8 mouse cellular contexts compared by ENCODE assay signal in the genomic region with DNA sequence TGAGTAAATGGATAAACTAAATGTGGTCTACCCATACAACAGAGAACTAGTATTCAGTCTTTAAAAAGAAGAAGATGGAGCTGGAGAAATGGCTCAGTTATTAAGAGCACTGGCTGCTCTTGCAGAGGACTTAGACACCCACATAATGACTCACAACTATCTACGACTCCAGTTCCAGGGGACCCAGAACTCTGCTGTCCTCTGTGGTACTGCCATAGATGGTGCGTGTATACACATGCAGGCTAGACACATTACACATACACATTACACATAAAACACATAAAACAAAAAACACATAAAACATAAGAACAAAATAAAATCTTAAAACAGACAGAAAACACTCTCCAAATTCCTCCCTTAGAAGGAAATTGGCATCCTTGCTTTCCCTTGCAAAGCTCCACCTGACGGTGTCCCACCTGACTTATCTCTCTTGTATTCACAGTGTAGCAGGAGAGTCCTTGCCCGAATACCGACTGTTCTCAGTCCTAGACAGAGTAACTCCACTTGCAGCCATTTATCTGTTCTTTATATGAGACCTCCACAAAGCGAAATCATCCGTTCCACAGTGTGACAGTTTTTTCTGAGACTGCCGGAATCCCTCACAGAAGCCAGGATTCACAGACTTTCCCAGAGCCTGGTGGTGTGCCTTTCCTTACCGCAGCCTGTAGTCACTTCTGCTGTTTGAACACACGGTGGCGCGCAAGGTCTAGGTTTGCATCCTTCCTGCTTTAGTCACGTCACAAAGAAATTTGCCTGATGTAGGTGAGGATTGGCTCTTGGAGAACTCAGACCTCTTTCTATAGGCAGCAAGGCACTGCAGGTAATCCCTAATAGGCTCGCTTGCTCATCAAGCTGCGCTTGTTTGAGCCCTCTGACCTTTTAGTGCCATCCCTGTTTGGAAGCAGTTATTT. TPM values are rescaled to one million over a fixed set of nuclear protein-coding genes. Genes with fewer than 3 reads are reported as not detected.
DNase-seq lines count a peak whose midpoint lies in the region; ATAC-seq and TF ChIP-seq lines count a peak whose summit lies in the region.

No protein-coding gene starts in this region.

- no peak overlapping the region for H3K27ac ChIP-seq in bone marrow, adult 2 months (ENCODE audit: control insufficient read depth, insufficient read depth, low read depth, low read length, poor library complexity)
- no peak overlapping the region for H3K27ac ChIP-seq in embryonic facial prominence, embryonic 15.5 days (replicated peaks)
- no peak overlapping the region for H3K27ac ChIP-seq in heart, embryonic 10.5 days
- H3K27ac ChIP-seq in kidney, embryonic 15.5 days = no peak overlapping the region
- H3K27ac ChIP-seq in limb, embryonic 15.5 days = no peak overlapping the region

- H3K4me1 ChIP-seq in bone marrow, adult 2 months (ENCODE audit: control insufficient read depth, insufficient read depth, low read length) = no peaks in the 10 kb centered on the region; the same call in 1 of the 2 replicates
- H3K4me1 ChIP-seq in embryonic facial prominence, embryonic 15.5 days = no peaks in the 10 kb centered on the region
- no peaks in the 10 kb centered on the region for H3K4me1 ChIP-seq in heart, embryonic 10.5 days
- no peaks in the 10 kb centered on the region for H3K4me1 ChIP-seq in kidney, embryonic 15.5 days
- H3K4me1 ChIP-seq in limb, embryonic 15.5 days = no peaks in the 10 kb centered on the region

- ATAC-seq in embryonic facial prominence, embryonic 15.5 days (ENCODE audit: insufficient number of reproducible peaks, low FRiP score, low TSS enrichment, low read depth) = peak; percentile 69
- peak; percentile 86 for ATAC-seq in kidney, embryonic 15.5 days (replicated peaks; ENCODE audit: low FRiP score)
- peak; percentile 72; the same call in 1 of the 2 replicates for ATAC-seq in limb, embryonic 15.5 days (ENCODE audit: insufficient number of reproducible peaks, low FRiP score, low TSS enrichment, low read depth)
- peak; percentile 96 for ATAC-seq in monocyte, adult 5-6 weeks (replicated peaks; ENCODE audit: insufficient number of reproducible peaks, low FRiP score, low TSS enrichment, poor library complexity, severe bottlenecking)

- DNase-seq in B cell, adult 2 months = peak; percentile 84 to 85
- peak; percentile 92 for DNase-seq in heart, embryonic 10.5 days (ENCODE audit: low spot score)
- peak; percentile 61 to 88 for DNase-seq in spleen, postnatal 4 days (ENCODE audit: low spot score in 2 of 2)

- TF ChIP-seq CTCF in bone marrow, adult 2 months (IDR thresholded peaks at IDR 0.05; ENCODE audit: control insufficient read depth, insufficient read depth, low read length) = peak; percentile 98

- no peaks in the 10 kb centered on the region for H3K27me3 ChIP-seq in embryonic facial prominence, embryonic 15.5 days
- H3K27me3 ChIP-seq in heart, embryonic 10.5 days (ENCODE audit: insufficient read depth, poor library complexity, severe bottlenecking) = 0 out of 2 replicates have a peak, but pooled peaks cover 5% of the 10 kb centered on the region
- H3K27me3 ChIP-seq in kidney, embryonic 15.5 days = 0 out of 2 replicates have a peak, but pooled peaks cover 3% of the 10 kb centered on the region
- H3K27me3 ChIP-seq in limb, embryonic 15.5 days = peaks cover 4% of the 10 kb centered on the region; the same call in 1 of the 2 replicates

- H3K36me3 ChIP-seq in embryonic facial prominence, embryonic 15.5 days = no peaks in the 10 kb centered on the region
- no peaks in the 10 kb centered on the region for H3K36me3 ChIP-seq in heart, embryonic 10.5 days
- H3K36me3 ChIP-seq in kidney, embryonic 15.5 days = no peaks in the 10 kb centered on the region
- H3K36me3 ChIP-seq in limb, embryonic 15.5 days = no peaks in the 10 kb centered on the region

- WGBS in bone marrow, adult 2 months = 21% methylated on average over 15 of the region's 15 CpGs
- WGBS in embryonic facial prominence, embryonic 15.5 days = 21% methylated on average over 15 of the region's 15 CpGs
- 22% methylated on average over 15 of the region's 15 CpGs for WGBS in heart, embryonic 10.5 days
- WGBS in kidney, embryonic 15.5 days = 23% methylated on average over 15 of the region's 15 CpGs
- 22% methylated on average over 15 of the region's 15 CpGs for WGBS in limb, embryonic 15.5 days

- H3K4me2 ChIP-seq in embryonic facial prominence, embryonic 15.5 days (replicated peaks) = no peak overlapping the region
- H3K4me2 ChIP-seq in kidney, embryonic 15.5 days = 0 out of 2 replicates have a peak overlapping the region, but pooled peaks have one; percentile 14
- no peak overlapping the region for H3K4me2 ChIP-seq in limb, embryonic 15.5 days

- no peak for TF ChIP-seq POLR2A in bone marrow, adult 2 months (IDR thresholded peaks at IDR 0.05; ENCODE audit: borderline replicate concordance, control insufficient read depth, low read depth, low read length)

- no peak overlapping the region for H3K9ac ChIP-seq in embryonic facial prominence, embryonic 15.5 days
- H3K9ac ChIP-seq in kidney, embryonic 15.5 days = no peak overlapping the region
- H3K9ac ChIP-seq in limb, embryonic 15.5 days = no peak overlapping the region

- H3K4me3 ChIP-seq in bone marrow, adult 2 months (replicated peaks; ENCODE audit: control insufficient read depth, low read depth, low read length) = no peak overlapping the region
- H3K4me3 ChIP-seq in embryonic facial prominence, embryonic 15.5 days (replicated peaks) = no peak overlapping the region
- no peak overlapping the region for H3K4me3 ChIP-seq in heart, embryonic 10.5 days
- no peak overlapping the region for H3K4me3 ChIP-seq in kidney, embryonic 15.5 days (replicated peaks)
- no peak overlapping the region for H3K4me3 ChIP-seq in limb, embryonic 15.5 days

- H3K9me3 ChIP-seq in embryonic facial prominence, embryonic 15.5 days (replicated peaks) = no peaks in the 10 kb centered on the region
- H3K9me3 ChIP-seq in heart, embryonic 10.5 days = no peaks in the 10 kb centered on the region
- no peaks in the 10 kb centered on the region for H3K9me3 ChIP-seq in kidney, embryonic 15.5 days (replicated peaks)
- H3K9me3 ChIP-seq in limb, embryonic 15.5 days = no peaks in the 10 kb centered on the region

RNA-seq across cellular contexts. Expression of a gene that starts 9.2 kb away (rescaled TPM):
- polyA plus RNA-seq in bone marrow, adult 2 months (2011; ENCODE audit: insufficient read depth, insufficient read length, low replicate concordance, missing spikeins) = 0.74 TPM in 1 of 2 replicates, not detected in the other
- 9.1 and 10.7 TPM in 2 replicates for polyA plus RNA-seq in embryonic facial prominence, embryonic 15.5 days (2015; fragmentation: Nextera tagmentation; extraction: Ambion mirVana)
- polyA plus RNA-seq in heart, embryonic 10.5 days (2016; fragmentation: Nextera tagmentation; extraction: Ambion mirVana) = 1.0 and 2.8 TPM in 2 replicates
- polyA plus RNA-seq in kidney, embryonic 15.5 days (2015; fragmentation: Nextera tagmentation; extraction: Ambion mirVana) = 6.5 and 7.5 TPM in 2 replicates
- 3.8 and 4.7 TPM in 2 replicates for polyA plus RNA-seq in limb, embryonic 15.5 days (2015; fragmentation: Nextera tagmentation; extraction: Ambion mirVana)
- not detected in 3 replicates for total RNA-seq in monocyte, adult 5-6 weeks (2017)

RNA-seq across cellular contexts. Expression of a gene that starts 24.3 kb away (rescaled TPM):
- polyA plus RNA-seq in bone marrow, adult 2 months (2011; ENCODE audit: insufficient read depth, insufficient read length, low replicate concordance, missing spikeins) = 1.2 and 2.2 TPM in 2 replicates
- polyA plus RNA-seq in embryonic facial prominence, embryonic 15.5 days (2015; fragmentation: Nextera tagmentation; extraction: Ambion mirVana) = 4.4 and 7.8 TPM in 2 replicates
- polyA plus RNA-seq in heart, embryonic 10.5 days (2016; fragmentation: Nextera tagmentation; extraction: Ambion mirVana) = 0.63 and 0.65 TPM in 2 replicates
- polyA plus RNA-seq in kidney, embryonic 15.5 days (2015; fragmentation: Nextera tagmentation; extraction: Ambion mirVana) = 3.2 and 3.5 TPM in 2 replicates
- polyA plus RNA-seq in limb, embryonic 15.5 days (2015; fragmentation: Nextera tagmentation; extraction: Ambion mirVana) = 1.8 and 3.0 TPM in 2 replicates
- 0.85 to 2.0 TPM (median 1.8 TPM) in 3 replicates for total RNA-seq in monocyte, adult 5-6 weeks (2017)

RNA-seq across cellular contexts. Expression of a gene that starts 32.5 kb away (rescaled TPM):
- polyA plus RNA-seq in bone marrow, adult 2 months (2011; ENCODE audit: insufficient read depth, insufficient read length, low replicate concordance, missing spikeins) = 4.9 and 25.9 TPM in 2 replicates
- 5.1 and 5.9 TPM in 2 replicates for polyA plus RNA-seq in embryonic facial prominence, embryonic 15.5 days (2015; fragmentation: Nextera tagmentation; extraction: Ambion mirVana)
- 960 and 1,463 TPM in 2 replicates for polyA plus RNA-seq in heart, embryonic 10.5 days (2016; fragmentation: Nextera tagmentation; extraction: Ambion mirVana)
- polyA plus RNA-seq in kidney, embryonic 15.5 days (2015; fragmentation: Nextera tagmentation; extraction: Ambion mirVana) = 6.6 and 6.9 TPM in 2 replicates
- 4.7 and 5.2 TPM in 2 replicates for polyA plus RNA-seq in limb, embryonic 15.5 days (2015; fragmentation: Nextera tagmentation; extraction: Ambion mirVana)
- total RNA-seq in monocyte, adult 5-6 weeks (2017) = 6.1 to 6.3 TPM in 2 of 3 replicates, not detected in the other

RNA-seq across cellular contexts. Expression of a gene that starts 40.3 kb away (rescaled TPM):
- 7.4 and 30.5 TPM in 2 replicates for polyA plus RNA-seq in bone marrow, adult 2 months (2011; ENCODE audit: insufficient read depth, insufficient read length, low replicate concordance, missing spikeins)
- polyA plus RNA-seq in embryonic facial prominence, embryonic 15.5 days (2015; fragmentation: Nextera tagmentation; extraction: Ambion mirVana) = 290 and 382 TPM in 2 replicates
- 97.0 and 167 TPM in 2 replicates for polyA plus RNA-seq in heart, embryonic 10.5 days (2016; fragmentation: Nextera tagmentation; extraction: Ambion mirVana)
- polyA plus RNA-seq in kidney, embryonic 15.5 days (2015; fragmentation: Nextera tagmentation; extraction: Ambion mirVana) = 37.2 and 48.6 TPM in 2 replicates
- polyA plus RNA-seq in limb, embryonic 15.5 days (2015; fragmentation: Nextera tagmentation; extraction: Ambion mirVana) = 229 and 541 TPM in 2 replicates
- not detected in 3 replicates for total RNA-seq in monocyte, adult 5-6 weeks (2017)

RNA-seq across cellular contexts. Expression of a gene that starts 47.3 kb away (rescaled TPM):
- not detected in 2 replicates for polyA plus RNA-seq in bone marrow, adult 2 months (2011; ENCODE audit: insufficient read depth, insufficient read length, low replicate concordance, missing spikeins)
- not detected in 2 replicates for polyA plus RNA-seq in embryonic facial prominence, embryonic 15.5 days (2015; fragmentation: Nextera tagmentation; extraction: Ambion mirVana)
- polyA plus RNA-seq in heart, embryonic 10.5 days (2016; fragmentation: Nextera tagmentation; extraction: Ambion mirVana) = not detected in 2 replicates
- polyA plus RNA-seq in kidney, embryonic 15.5 days (2015; fragmentation: Nextera tagmentation; extraction: Ambion mirVana) = 0.08 TPM in 1 of 2 replicates, not detected in the other
- not detected in 2 replicates for polyA plus RNA-seq in limb, embryonic 15.5 days (2015; fragmentation: Nextera tagmentation; extraction: Ambion mirVana)
- total RNA-seq in monocyte, adult 5-6 weeks (2017) = 0.39 TPM in 1 of 3 replicates, not detected in the others

Comparison
In these comparisons a context has a peak if more than half of its experiments do, and no peak if none do; other contexts are left out.
1. RNA of a gene that starts 32.5 kb away (polyA plus RNA-seq): 960 to 1,463 TPM in heart, embryonic 10.5 days; 4.9 to 25.9 TPM in bone marrow, adult 2 months, 6.6 to 6.9 TPM in kidney, embryonic 15.5 days, 5.1 to 5.9 TPM in embryonic facial prominence, embryonic 15.5 days and 4.7 to 5.2 TPM in limb, embryonic 15.5 days; every median in the first group is over 10 times any median in the second.
2. Peak in every context shown above with its lines, with median percentiles within 50 percentile points of each other: DNase-seq and ATAC-seq.